Mouse (Mus musculus): Measurements from ENCODE around the gene D430041D05Rik. TPM values are rescaled to one million over a fixed set of nuclear protein-coding genes. Genes with fewer than 3 reads are reported as not detected.
A peak's percentile ranks its signal among the peaks of the same experiment; 100 is the strongest.

D430041D05Rik gene
- total RNA-seq, 2 experiments from 2014 or later, result 88.8 to 99.4 TPM

GRCm38 (mm10) chr2:104096256-104096655 is 314.6 kb downstream of the D430041D05Rik start:
- no peak for DNase-seq (ENCODE audit: low spot score in 2 of 2)

GRCm38 (mm10) chr2:104095741-104096213 is 315.0 kb downstream of the D430041D05Rik start, which contains the start of gene Cd59a:
Cd59a (plus strand) TSS chr2:104095801.
- DNase-seq (ENCODE audit: low spot score in 2 of 2), result peak; percentile 9 to 32

DNA sequence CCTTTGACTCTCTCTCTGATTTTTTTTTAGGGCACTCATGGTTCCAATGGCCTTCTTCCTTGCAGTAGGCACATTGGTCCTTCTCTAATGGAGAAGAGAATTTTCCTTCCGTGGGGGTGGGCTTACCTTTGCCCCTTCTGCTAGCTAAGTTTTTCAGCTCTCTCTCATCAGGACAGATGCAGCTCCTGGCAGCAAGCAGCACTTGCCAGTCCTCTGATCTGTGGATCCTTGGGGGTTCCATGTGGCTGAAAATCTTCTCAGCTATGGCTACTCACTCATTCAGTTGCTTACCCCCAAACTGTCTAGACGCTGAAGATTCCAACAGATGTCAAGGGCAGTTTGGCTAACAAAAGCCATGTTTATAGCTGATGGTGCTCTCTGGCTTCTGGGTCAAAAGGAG is 317.5 kb downstream of the D430041D05Rik start:
- DNase-seq (ENCODE audit: low spot score in 2 of 2), result no peak

Small RNAs within 50 kb of the gene (microRNA-seq; reads per million reads assigned to microRNA genes)
- gene Mir1902, result 0 reads per million in 2 experiments

Other genes with a start within 250 kb of the D430041D05Rik start
- 10 to 100 TPM; 50.7 to 52.9 TPM for gene Hipk3, start 83.4 kb upstream of the D430041D05Rik start, total RNA-seq (2021)
- 10 to 100 TPM; 39.6 to 42.0 TPM for gene Cstf3, start 179.5 kb upstream of the D430041D05Rik start, total RNA-seq (2021)